Mouse (Mus musculus): ENCODE data around the gene Klf7.
A peak's percentile ranks its signal among the peaks of the same experiment; 100 is the strongest.

Klf7 gene

DNA sequence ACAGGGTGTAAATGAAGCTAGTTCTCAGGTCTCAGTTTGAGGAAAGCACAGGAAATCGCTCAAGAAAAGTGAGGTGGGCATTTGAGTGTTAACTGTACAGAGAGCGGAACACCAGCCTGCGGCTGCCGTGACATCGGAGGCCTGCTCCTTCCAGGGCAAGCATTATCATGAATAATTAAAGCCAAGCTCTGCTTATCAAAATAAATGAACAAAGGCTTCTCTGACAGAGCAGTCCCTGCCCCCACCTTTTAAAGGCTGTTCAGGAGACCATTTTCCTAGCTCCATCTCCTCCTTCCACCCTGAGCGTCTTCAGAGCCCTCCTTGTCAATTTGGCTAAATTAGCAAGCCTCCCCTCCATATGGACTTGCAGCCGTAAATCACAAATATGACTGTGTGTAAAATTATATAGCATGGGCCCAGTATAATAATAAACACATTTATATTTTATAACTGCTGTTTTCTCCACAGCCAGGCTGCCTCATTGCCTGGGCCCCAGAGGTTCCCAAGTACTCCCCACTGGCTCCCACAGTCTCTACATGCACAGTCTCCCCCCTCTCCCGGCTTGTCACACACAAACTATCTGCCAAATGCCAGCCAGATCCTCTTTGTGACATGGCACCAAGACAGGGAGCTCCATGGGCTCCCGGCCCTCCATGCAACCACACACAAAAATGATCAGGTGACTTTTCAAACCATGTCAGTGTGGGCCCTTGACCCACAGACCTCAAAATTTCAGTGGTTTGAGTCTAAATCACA is 61.2 kb downstream of the Klf7 start:
- DNase-seq: no peak

DNA sequence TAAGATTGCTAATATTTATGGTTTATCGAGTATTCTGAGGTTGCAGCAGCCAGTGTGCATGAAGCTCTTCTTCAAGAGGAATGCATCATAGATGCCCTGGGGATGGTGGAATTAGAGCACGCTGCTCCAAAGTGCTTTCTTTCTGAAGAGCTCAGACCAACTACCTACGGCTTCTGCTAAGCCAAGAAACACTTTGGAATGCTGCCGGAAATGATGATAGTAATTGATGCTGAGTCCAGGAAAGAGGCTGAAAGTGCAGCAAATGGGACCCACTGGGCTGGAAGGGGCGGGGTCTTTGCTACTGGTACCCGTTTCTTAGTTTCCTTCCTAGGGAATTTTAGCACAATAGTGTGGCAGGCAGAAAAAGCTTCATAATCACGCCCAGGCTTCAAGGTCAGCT is 62.0 kb downstream of the Klf7 start:
- no peak for DNase-seq

DNA sequence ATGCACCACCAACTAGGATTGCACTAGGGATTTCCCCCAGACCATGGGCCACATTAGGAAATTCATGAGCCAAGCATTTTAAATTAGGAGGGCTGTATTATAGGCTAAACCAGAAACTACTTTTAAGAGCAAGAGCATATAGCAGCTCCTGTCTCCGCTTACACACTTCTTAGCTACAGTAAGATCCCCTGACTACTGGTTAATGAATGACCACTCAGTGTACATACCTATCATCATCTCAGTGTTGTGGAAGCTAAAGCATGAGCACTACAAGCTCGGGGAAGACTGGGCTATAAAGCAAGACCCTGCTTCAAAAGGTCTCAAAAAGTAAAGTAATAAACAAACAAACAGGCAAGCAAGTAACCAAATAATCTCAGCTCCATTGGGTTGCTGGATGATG is 65.5 kb downstream of the Klf7 start:
- DNase-seq: no peak

GRCm38 (mm10) chr1:64055978-64056377 is 66.1 kb downstream of the Klf7 start:
- no peak for DNase-seq

DNA sequence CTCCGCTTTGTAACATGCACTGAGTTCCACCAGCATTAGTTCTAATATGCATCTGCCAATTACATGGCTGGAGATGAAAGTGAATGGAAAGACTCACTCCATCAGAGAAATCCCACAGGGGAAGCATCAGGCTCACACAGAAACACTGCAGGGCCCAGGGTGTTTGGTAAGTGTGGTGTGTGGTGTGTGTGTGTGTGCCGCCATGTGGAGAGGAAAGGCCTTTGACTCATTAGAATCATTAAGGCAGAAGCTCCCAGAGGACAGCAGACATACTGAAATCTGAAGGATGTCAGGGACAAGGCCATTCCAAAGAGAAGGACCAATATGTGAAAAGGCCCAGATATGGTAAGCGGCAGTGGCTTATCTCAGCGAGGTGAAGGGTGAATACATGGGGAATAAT is 66.9 kb downstream of the Klf7 start:
- no peak for DNase-seq

- no peak for DNase-seq
Measured at GRCm38 (mm10) chr1:64052069-64052750, 69.9 kb downstream of the Klf7 start.

- no peak for DNase-seq
Measured at GRCm38 (mm10) chr1:64048567-64048966, 73.5 kb downstream of the Klf7 start.

- DNase-seq: no peak
Measured at GRCm38 (mm10) chr1:64046802-64047156, 75.3 kb downstream of the Klf7 start.

DNA sequence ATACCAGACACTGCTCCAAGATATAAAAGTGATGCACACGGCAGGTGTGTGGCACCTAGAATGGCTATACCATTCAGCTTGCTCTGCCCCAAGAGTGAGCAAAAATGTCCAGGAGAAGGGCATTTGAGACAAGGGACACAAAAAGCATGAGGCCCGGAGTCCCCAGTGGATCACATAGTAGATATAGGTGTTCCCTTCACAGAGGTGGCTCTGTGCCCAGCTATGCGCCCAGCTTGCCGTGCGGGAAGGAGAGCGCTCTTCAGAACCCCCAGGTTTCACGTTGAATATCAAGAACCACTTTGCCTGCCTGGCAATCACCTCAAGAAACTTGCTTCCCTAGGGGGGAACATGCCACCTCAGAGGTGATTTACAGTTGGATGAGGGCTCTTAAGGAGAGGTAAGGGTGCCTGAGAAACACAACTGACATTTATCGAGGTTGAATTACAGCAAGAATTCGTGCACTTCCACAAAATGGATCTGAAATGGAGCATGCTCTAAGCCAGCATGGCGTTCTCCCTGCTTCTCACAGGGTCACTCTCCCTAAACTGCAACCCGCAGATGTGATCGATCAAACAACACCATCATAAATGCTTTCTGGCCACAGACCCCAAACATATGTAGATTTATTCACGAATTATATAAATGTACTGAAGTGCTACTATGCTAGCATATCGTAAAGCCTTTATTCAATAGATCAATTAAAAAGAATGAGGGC is 75.8 kb downstream of the Klf7 start:
- DNase-seq: no peak

DNA sequence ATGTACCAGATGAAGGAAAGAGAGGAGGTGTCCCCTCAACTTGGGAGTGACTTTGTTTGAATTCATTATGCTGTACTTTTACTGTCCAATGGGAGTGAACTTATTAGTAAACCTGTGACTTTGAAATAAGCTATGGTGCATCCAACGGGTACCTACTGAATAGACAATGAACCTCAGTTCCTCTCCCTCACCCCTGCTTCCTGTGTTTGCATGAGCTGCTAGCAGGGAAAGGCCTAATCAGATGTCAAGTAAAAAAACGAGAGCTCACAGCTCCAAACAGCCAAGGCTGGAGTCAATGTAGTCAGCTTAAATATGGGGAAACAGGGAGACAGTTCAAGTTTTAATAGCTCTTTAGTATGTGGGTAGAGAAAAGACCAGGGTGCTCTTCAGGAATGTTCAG is 77.5 kb downstream of the Klf7 start:
- no peak for DNase-seq

GRCm38 (mm10) chr1:64040831-64041383 is 81.2 kb downstream of the Klf7 start:
- DNase-seq: no peak

- no peak for DNase-seq
Measured at GRCm38 (mm10) chr1:64040061-64040686, 81.9 kb downstream of the Klf7 start.

DNA sequence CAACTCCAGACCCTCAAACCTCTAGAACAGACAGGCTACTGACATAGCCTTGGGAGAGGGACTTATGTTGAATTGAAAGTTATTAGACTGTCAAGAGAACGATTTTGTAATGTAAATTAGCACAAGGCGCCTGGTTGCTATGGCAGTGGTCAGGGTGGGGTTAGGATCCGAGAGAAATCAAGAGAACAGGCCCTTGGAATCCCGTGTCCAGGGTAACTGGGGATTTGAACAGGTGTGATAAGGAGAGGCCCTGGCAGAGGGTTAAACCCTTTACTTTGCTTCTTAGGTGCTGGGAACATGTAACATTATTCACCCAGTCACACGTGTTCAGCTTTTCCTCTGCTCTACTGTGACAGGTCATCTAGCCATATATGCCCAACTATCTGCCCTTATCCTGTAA is 83.7 kb downstream of the Klf7 start:
- DNase-seq: no peak

DNA sequence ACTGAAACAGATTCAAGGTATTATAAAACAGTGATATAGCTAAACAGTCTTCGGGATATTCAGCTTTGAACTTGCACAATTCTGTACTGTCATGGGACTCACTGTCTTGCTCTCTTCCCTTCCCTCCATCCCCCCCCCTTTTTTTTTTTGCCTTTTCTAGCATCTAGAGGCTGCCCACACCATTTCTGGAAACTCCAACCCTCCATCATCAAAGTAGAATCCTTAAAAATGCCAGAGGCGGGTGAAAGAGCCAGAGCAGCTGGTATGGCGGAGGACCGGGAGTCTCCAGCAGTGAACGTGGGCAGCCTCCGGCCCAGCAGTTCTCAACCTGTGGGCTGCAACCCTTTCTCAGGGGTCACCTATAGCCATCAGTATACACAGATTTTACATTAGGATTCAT is 84.3 kb downstream of the Klf7 start:
- DNase-seq: no peak

DNA sequence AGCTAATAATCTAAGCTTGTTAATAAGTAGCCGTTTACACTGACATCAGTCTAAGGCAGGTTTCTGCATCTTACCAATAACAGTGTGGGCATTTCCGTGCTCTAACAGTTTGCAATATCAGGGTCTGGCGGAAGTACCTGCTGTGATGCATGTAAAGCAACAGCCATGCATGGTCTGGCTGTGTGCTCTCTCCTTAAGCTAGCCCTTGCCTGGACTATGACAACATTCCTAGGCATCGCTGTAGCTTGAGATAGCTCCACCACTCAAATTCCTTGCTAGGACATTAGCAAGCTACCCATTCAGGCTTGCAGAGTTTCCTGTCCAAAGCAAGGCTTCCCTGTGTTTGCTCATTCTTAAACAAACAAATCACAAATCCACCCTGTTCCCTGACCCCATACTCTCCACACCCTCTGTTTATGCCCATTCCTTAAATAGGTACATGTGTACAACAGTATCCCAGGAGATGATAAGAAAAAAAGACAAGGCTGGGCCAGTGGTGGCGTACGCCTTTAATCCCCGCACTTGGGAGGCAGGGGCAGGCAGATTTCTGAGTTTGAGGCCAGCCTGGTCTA is 85.1 kb downstream of the Klf7 start:
- DNase-seq: no peak

GRCm38 (mm10) chr1:64035804-64036203 is 86.3 kb downstream of the Klf7 start:
- no peak for DNase-seq

DNA sequence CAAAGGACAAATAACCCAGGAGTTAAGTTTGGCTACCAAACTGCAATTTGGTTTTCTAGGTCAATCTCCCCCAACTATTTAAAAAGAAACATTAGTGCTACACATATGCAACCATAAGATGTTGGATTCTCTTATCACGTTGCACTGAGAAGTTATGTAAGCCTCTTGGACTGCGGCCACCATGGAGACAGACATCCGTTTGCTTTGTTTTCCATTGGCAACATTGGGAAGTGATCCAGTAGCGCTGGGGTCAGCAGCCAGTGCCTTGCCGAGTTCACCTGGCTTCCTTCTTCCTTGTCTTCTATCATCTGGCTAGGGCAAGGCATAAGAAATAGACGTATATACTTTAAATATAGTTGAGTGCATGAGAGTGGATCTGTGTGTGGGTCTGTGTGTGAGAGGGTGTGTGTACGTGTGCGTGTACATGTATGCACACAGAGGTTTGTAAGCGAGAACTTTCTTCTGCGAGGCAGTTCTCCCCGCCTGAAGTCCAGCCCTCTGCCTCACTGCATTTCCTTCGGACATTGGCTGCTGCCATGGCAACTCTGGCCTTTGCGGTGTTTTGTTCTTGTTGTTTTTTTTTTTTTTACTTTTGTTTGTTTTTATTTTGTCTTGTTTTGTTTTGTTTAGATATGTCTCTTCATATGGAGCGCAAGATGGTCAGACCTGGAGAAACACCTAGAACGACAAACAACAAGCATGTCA is 86.8 kb downstream of the Klf7 start:
- no peak for DNase-seq

DNA sequence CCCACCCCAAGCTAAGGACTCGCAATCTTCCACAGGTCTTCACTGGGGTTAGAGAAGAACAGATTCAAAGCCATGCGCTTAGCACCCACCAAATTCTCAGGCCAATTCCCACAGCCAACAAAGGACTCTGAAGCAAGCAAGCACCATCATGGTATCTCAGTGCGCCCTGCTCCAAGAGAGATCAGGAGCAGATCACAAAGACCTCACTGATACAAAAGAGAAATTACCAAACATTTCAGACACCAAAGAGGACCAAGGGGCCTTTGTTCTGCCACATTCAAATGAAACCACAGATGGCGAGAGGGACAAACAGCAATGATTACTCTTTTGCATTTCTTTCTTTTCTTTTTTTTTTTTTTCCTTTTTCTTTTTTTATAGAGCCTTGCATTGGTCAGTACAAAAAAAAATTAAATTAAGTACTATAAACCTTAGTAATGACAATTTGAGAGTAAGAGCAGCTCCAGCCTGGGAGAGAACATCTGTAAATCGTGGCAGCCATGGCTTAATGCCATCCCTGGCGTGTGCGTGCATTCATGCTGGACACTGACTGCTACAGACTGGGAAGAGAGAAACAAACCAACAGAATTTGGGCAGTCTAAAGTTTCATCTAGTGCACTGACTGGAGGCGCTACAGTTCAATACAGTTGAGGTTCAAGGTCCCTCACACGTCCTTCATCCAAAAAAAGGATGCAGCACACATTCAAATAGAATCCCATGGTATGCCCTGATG is 89.4 kb downstream of the Klf7 start:
- no peak for DNase-seq

DNA sequence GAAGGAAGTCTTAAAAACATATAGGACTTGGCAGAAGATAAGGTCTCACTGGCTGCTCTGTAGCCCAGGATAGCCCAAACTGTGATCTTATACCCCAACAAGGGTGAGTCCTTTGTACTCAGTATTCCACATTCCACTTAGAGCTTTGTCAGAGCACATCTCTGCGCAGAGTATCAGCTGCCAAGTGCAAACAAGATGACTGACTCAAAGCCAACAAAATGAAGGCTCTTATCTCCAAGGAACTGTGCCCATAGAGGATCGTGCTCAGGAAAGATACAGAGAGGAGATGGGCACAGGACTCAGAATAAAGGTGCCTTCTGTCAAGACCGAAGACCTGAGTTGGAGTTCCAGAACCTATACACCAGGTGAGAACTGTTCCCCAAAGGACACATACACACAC is 100.1 kb downstream of the Klf7 start:
- no peak for DNase-seq

GRCm38 (mm10) chr1:64020672-64021635 is 101.1 kb downstream of the Klf7 start:
- peak; percentile 39 for DNase-seq

Data from right cerebral cortex, postnatal 4 days (tissue).